21 mouse cellular contexts compared by ENCODE assay signal in the genomic region with DNA sequence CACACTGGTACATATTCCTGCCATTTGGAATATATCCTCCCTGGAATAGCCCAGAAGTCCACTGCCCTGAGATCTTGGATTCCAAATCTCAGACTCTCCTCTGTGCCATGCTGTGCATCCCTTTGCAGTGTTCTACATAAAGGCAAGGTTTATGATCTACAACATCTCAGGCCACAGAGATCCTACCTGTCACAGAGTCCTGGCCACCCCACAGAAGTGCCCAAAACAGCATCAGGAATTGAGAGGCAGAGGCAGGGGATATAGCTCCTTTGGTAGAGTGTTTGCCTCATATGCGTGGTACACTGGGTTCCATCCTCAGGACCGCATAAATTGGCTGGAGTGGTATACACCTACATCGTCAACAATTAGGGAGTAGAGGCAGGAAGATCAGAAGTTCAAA. TPM values are rescaled to one million over a fixed set of nuclear protein-coding genes. Genes with fewer than 3 reads are reported as not detected.
A peak's percentile ranks its signal among the peaks of the same experiment; 100 is the strongest.
DNase-seq lines count a peak whose midpoint lies in the region; ATAC-seq and TF ChIP-seq lines count a peak whose summit lies in the region.
"Had no signal": no experiment of that assay in that cellular context is flagged by ENCODE, and none has a peak within 500 bp of the region (broad histone marks: within the 10 kb centered on the region; RNA-seq: fewer than 3 reads in every experiment).

No protein-coding gene starts in this region.

- TF ChIP-seq CTCF in intestine, postnatal 0 days (IDR thresholded peaks at IDR 0.05; ENCODE audit: low read depth), result no peak

- peak; percentile 76 for DNase-seq in heart, adult 11 months
- no peak for DNase-seq in heart, postnatal 4 days
- peak; percentile 64 for DNase-seq in heart, embryonic 10.5 days (ENCODE audit: low spot score)
- DNase-seq in heart, postnatal 10 days, result no peak
- peak; percentile 43 for DNase-seq in intestine, embryonic 14.5 days (ENCODE audit: low spot score)
- DNase-seq: adrenal gland, adult 2 months; adrenal gland, adult 8-10 months; adrenal gland, postnatal 10 days; adrenal gland, postnatal 14 days; adrenal gland, postnatal 25 days; adrenal gland, postnatal 36 days; B cell, adult 2 months; cerebellum, adult 11 months; cerebellum, adult 11-12 months; cerebellum, adult 18-20 months had no signal

- no peak overlapping the region for H3K9ac ChIP-seq in intestine, embryonic 14.5 days (ENCODE audit: low read length)
- H3K9ac ChIP-seq in intestine, postnatal 0 days (ENCODE audit: low read depth, low read length), result no peak overlapping the region

- intact Hi-C loops in heart, postnatal 10 days (cut with DNase I), result no loop called here

- H3K9me3 ChIP-seq in heart, embryonic 10.5 days, result no peaks in the 10 kb centered on the region
- no peaks in the 10 kb centered on the region for H3K9me3 ChIP-seq in intestine, embryonic 14.5 days (ENCODE audit: control insufficient read depth, low read length)
- H3K9me3 ChIP-seq in intestine, postnatal 0 days (ENCODE audit: control insufficient read depth), result no peaks in the 10 kb centered on the region
- H3K9me3 ChIP-seq: G1E had no signal

- no peak overlapping the region for H3K4me2 ChIP-seq in intestine, embryonic 14.5 days (ENCODE audit: low read length)
- H3K4me2 ChIP-seq in intestine, postnatal 0 days (replicated peaks; ENCODE audit: low read depth), result no peak overlapping the region

- H3K4me3 ChIP-seq in heart, embryonic 10.5 days, result no peak overlapping the region
- H3K4me3 ChIP-seq in intestine, embryonic 14.5 days (ENCODE audit: low read depth, low read length), result no peak overlapping the region
- no peak overlapping the region for H3K4me3 ChIP-seq in intestine, postnatal 0 days (ENCODE audit: low read depth, low read length)

- H3K4me1 ChIP-seq in heart, embryonic 10.5 days, result no peaks in the 10 kb centered on the region
- H3K4me1 ChIP-seq in intestine, embryonic 14.5 days (replicated peaks; ENCODE audit: control insufficient read depth, insufficient read depth, low read length), result no peaks in the 10 kb centered on the region
- H3K4me1 ChIP-seq in intestine, postnatal 0 days (replicated peaks; ENCODE audit: control insufficient read depth, insufficient read depth, low read length), result no peaks in the 10 kb centered on the region

- no peak overlapping the region for H3K27ac ChIP-seq in heart, embryonic 10.5 days
- H3K27ac ChIP-seq in intestine, embryonic 14.5 days (ENCODE audit: low read depth), result no peak overlapping the region
- no peak overlapping the region for H3K27ac ChIP-seq in intestine, postnatal 0 days (ENCODE audit: low read depth, low read length)

- no peak for ATAC-seq in intestine, embryonic 14.5 days (replicated peaks; ENCODE audit: low FRiP score, low TSS enrichment, low read depth)
- ATAC-seq in intestine, postnatal 0 days, result no peak
- ATAC-seq: activated CD4-positive, CD25-positive, alpha-beta regulatory T cell, adult 4 months; CD4-positive, CD25-positive, alpha-beta regulatory T cell, adult 4 months; Patski had no signal

- no peaks in the 10 kb centered on the region for H3K36me3 ChIP-seq in heart, embryonic 10.5 days
- no peaks in the 10 kb centered on the region for H3K36me3 ChIP-seq in intestine, embryonic 14.5 days (ENCODE audit: control insufficient read depth, insufficient read depth, low read length)
- no peaks in the 10 kb centered on the region for H3K36me3 ChIP-seq in intestine, postnatal 0 days (ENCODE audit: control insufficient read depth, insufficient read depth)

- no peaks in the 10 kb centered on the region; the same call in 1 of the 2 replicates for H3K27me3 ChIP-seq in heart, embryonic 10.5 days (ENCODE audit: insufficient read depth, poor library complexity, severe bottlenecking)
- H3K27me3 ChIP-seq in intestine, embryonic 14.5 days (replicated peaks; ENCODE audit: control insufficient read depth, insufficient read depth, low read length), result no peaks in the 10 kb centered on the region
- H3K27me3 ChIP-seq in intestine, postnatal 0 days (replicated peaks; ENCODE audit: control insufficient read depth, insufficient read depth, low read length), result no peaks in the 10 kb centered on the region
- H3K27me3 ChIP-seq: CH12.LX, Patski had no signal

- 85% methylated on average over 3 of the region's 3 CpGs for WGBS in heart, embryonic 10.5 days
- WGBS in intestine, embryonic 14.5 days, result 86% methylated on average over 3 of the region's 3 CpGs
- 82% methylated on average over 3 of the region's 3 CpGs for WGBS in intestine, postnatal 0 days

RNA-seq across cellular contexts. Expression of a gene that starts 8.1 kb away (rescaled TPM):
- total RNA-seq in heart, postnatal 4 days (2021), result 1 to 10 TPM; 7.6 TPM
- polyA plus RNA-seq in heart, embryonic 10.5 days (2016; fragmentation: Nextera tagmentation; extraction: Ambion mirVana), result 3.5 and 4.7 TPM in 2 replicates
- total RNA-seq in heart, postnatal 10 days (2021), result 10 to 100 TPM in 1 of 2 experiments, 1 to 10 TPM in 1; 8.4 to 10.1 TPM
- polyA plus RNA-seq in intestine, embryonic 14.5 days (2014; fragmentation: Nextera tagmentation; extraction: Ambion mirVana), result 5.0 and 7.1 TPM in 2 replicates
- 18.1 and 22.6 TPM in 2 replicates for polyA plus RNA-seq in intestine, postnatal 0 days (2015; fragmentation: Nextera tagmentation; extraction: Ambion mirVana)

Comparison
In these comparisons a context has a peak if more than half of its experiments do, and no peak if none do; other contexts are left out.
1. DNase-seq: peak in heart, adult 11 months (single experiment), heart, embryonic 10.5 days (single experiment) and intestine, embryonic 14.5 days (single experiment); none in heart, postnatal 4 days (single experiment) and heart, postnatal 10 days (0 of 2).